Mouse (Mus musculus): ENCODE measurements around the gene Rnft2. TPM values are rescaled to one million over a fixed set of nuclear protein-coding genes. Genes with fewer than 3 reads are reported as not detected.
A peak's percentile ranks its signal among the peaks of the same experiment; 100 is the strongest.

The Rnft2 gene
- polyA plus RNA-seq (2012; rRNA removed): 53.8 and 63.7 TPM in 2 replicates

DNA sequence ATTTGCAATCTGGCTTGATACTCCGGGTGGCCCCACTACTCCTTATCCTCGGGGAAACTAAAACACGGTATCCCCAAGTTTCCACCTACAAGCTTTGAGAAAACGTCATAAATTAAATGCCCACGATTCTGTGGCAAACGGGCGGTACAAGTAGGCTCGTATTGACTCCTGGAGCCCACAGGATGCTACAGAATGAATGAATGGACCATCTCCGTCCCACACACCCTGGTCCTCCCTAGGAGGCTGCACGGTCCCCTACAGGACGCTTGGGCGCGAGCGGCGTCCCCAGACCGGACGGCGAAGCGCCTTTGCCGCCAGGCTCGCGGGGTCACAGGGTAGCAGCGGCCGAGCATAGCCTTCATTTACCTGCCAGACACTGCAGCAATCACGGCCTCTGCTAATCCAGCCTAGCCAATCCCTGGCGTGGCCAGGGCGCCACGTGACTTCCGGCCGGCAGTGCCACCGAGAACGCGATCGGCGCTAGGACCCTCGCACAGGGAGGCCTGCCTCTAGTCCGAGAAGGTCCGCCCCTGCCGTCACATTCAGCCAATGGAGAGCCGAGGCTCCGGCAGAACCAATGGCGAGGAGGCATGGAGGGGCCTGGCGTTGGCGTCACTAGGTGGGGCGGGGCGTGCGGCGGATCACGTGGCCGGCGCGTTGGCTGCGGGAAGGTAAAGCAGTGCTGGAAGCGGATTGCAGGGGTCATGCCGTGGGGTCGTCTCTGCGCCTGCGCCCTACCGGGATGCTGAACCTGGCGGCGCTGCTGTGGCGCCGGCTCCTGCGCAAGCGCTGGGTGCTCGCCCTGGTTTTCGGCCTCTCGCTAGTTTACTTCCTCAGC lies at the start of gene Rnft2, which contains the start of gene 2410131K14Rik:
Rnft2 (minus strand) TSS at position 511 of the 838 bp plus-strand sequence.
2410131K14Rik (plus strand) TSS at position 622 of the 838 bp plus-strand sequence.
- WGBS: under 1% methylated on average over 65 of the region's 68 CpGs
- DNase-seq: peak; percentile 100
- Histone ChIP-seq H3K4me1 (ENCODE audit: control insufficient read depth, insufficient read depth, low read length) (peaks cover 12% of the 10 kb centered on the region; the same call in 1 of the 2 replicates), H3K4me3 (replicated peaks; ENCODE audit: insufficient read depth, low read depth, low read length) (peak within 1 kb of the TSS; percentile 80), H3K27ac (ENCODE audit: insufficient read depth, low read length) (peak within 1 kb of the TSS; percentile 87), H3K27me3 (ENCODE audit: control insufficient read depth, insufficient read depth, low read length) (no peaks in the 10 kb centered on the region)
- TF ChIP-seq POLR2A (IDR thresholded peaks at IDR 0.05; ENCODE audit: borderline replicate concordance, insufficient read depth, low read length) (peak; percentile 83), CTCF (IDR thresholded peaks at IDR 0.05; ENCODE audit: borderline replicate concordance, insufficient read depth, low read depth, low read length) (no peak)

DNA sequence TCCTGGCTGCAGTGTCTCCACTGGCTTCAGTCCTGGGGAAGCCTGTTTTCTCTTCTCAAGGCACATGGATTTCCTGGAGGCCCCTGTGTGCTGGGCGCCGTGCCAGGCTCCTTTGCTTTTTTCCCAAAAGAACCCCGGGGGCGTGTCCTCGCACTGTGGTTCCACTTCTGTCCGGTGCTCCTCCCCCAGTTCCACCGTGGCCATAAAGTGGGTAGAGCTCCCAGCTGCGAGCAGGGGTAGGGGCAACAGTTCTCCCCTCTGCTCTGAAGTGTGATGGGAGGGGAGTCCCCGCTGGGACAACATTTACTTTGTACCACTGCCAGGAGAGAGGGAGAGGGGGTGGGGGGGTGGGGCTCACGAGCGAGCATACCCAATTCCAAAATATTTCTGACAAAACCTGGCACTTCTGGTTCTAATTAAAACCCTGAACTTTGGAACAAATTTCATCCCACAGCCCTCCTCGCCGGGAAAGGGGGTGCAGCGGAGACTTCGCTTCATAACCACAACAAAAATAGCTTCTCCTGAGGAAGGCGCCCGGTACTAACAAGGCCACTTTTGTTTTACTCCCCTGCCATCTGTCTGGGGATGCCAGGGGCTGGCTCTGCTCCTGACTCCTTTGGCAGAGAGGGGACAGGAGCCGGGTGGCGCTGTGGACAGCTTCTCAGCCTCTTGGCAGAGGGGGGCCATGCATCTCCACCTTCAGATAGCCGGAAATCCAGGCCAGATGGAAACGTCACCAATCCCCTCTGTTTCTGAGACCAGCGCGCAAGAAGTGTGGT lies 49.4 kb upstream of the Rnft2 start:
- Histone ChIP-seq H3K27me3 (ENCODE audit: control insufficient read depth, insufficient read depth, low read length) (no peaks in the 10 kb centered on the region), H3K4me3 (replicated peaks; ENCODE audit: insufficient read depth, low read depth, low read length) (peak overlapping the region; percentile 17), H3K27ac (ENCODE audit: insufficient read depth, low read length) (no peak overlapping the region), H3K4me1 (ENCODE audit: control insufficient read depth, insufficient read depth, low read length) (peaks cover 7% of the 10 kb centered on the region)
- no peak for TF ChIP-seq POLR2A (IDR thresholded peaks at IDR 0.05; ENCODE audit: borderline replicate concordance, insufficient read depth, low read length)
- TF ChIP-seq CTCF (IDR thresholded peaks at IDR 0.05; ENCODE audit: borderline replicate concordance, insufficient read depth, low read depth, low read length): no peak
- peak; percentile 73 to 83 for DNase-seq
- 3% methylated on average over 23 of the region's 23 CpGs for WGBS

- Histone ChIP-seq H3K27me3 (ENCODE audit: control insufficient read depth, insufficient read depth, low read length) (no peaks in the 10 kb centered on the region), H3K4me1 (ENCODE audit: control insufficient read depth, insufficient read depth, low read length) (peaks cover 7% of the 10 kb centered on the region), H3K27ac (ENCODE audit: insufficient read depth, low read length) (no peak overlapping the region), H3K4me3 (replicated peaks; ENCODE audit: insufficient read depth, low read depth, low read length) (no peak overlapping the region)
- WGBS: 56% methylated on average over 4 of the region's 4 CpGs
- TF ChIP-seq CTCF (IDR thresholded peaks at IDR 0.05; ENCODE audit: borderline replicate concordance, insufficient read depth, low read depth, low read length) (no peak), POLR2A (IDR thresholded peaks at IDR 0.05; ENCODE audit: borderline replicate concordance, insufficient read depth, low read length) (no peak)
- no peak for DNase-seq
These were observed 47.6 kb upstream of the Rnft2 start for GRCm38 (mm10) chr5:118292476-118292875.

DNA sequence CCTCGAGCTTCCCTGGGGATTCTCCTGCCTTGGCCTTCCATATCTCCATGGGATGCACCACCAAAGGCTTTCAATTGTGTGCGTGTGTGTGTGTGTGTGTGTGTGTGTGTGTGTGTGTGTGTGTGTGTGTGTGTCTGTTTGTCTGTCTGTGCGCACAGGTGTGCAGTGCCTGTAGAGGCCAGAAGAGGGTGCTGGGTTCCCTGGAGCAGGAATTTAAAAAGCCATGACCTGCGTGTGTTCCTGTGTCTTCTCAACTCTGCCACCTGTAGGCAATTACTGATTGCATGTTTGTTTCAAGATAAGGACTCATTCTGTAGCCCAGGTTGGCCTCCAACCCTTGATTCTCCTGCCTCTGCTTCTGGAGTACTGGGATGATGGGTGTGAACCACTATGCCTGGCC lies 46.5 kb upstream of the Rnft2 start:
- H3K27ac ChIP-seq (ENCODE audit: insufficient read depth, low read length): no peak overlapping the region
- TF ChIP-seq POLR2A (IDR thresholded peaks at IDR 0.05; ENCODE audit: borderline replicate concordance, insufficient read depth, low read length) (no peak), CTCF (IDR thresholded peaks at IDR 0.05; ENCODE audit: borderline replicate concordance, insufficient read depth, low read depth, low read length) (no peak)
- H3K4me3 ChIP-seq (replicated peaks; ENCODE audit: insufficient read depth, low read depth, low read length): no peak overlapping the region
- peaks cover 7% of the 10 kb centered on the region for H3K4me1 ChIP-seq (ENCODE audit: control insufficient read depth, insufficient read depth, low read length)
- no peaks in the 10 kb centered on the region for H3K27me3 ChIP-seq (ENCODE audit: control insufficient read depth, insufficient read depth, low read length)
- DNase-seq: no peak
- WGBS: 94% methylated on average over 4 of the region's 4 CpGs

DNA sequence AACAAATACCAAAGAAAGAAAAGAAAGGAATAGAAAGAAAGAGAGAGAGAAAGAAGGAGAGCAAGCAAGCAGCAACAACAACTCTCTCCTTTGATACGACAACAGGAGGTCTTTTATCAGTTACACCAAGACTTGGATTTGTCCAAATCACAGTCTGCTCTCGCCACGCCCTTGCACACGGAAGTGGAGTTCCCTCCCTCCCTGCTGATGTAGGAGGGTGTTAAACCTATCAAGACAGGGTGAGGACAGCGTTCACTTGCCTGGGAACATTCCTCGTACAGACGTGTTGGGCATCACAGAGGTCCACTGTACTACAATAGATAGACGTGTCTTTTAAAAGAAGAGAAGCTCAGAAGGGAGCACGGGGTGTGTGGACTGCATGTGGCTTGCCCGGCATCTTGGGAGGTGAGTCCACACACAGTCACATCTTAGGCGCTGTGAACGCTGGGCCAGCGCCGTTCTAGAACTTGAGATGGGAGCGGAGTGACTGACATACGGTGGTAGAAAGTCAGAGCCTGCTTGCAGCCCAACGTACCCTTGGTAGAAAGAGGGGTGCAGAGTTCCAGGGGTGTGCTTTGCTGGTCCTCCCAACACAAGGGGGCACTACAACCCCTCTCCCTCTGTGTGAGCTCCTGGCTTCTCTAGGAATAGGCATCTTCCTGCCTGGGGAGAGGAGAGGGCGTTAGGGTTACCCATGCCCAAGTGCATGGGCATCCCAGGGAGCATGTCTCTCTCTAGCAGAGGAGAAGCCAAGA lies 33.0 kb upstream of the Rnft2 start:
- TF ChIP-seq POLR2A (IDR thresholded peaks at IDR 0.05; ENCODE audit: borderline replicate concordance, insufficient read depth, low read length) (no peak), CTCF (IDR thresholded peaks at IDR 0.05; ENCODE audit: borderline replicate concordance, insufficient read depth, low read depth, low read length) (no peak)
- no peak for DNase-seq
- 87% methylated on average over 18 of the region's 18 CpGs for WGBS
- Histone ChIP-seq H3K4me1 (ENCODE audit: control insufficient read depth, insufficient read depth, low read length) (no peaks in the 10 kb centered on the region), H3K4me3 (replicated peaks; ENCODE audit: insufficient read depth, low read depth, low read length) (no peak overlapping the region), H3K27me3 (ENCODE audit: control insufficient read depth, insufficient read depth, low read length) (peaks cover 1% of the 10 kb centered on the region; the same call in 1 of the 2 replicates), H3K27ac (ENCODE audit: insufficient read depth, low read length) (no peak overlapping the region)

GRCm38 (mm10) chr5:118276711-118277110 lies 31.8 kb upstream of the Rnft2 start:
- Histone ChIP-seq H3K27ac (ENCODE audit: insufficient read depth, low read length) (no peak overlapping the region), H3K4me1 (ENCODE audit: control insufficient read depth, insufficient read depth, low read length) (no peaks in the 10 kb centered on the region), H3K27me3 (ENCODE audit: control insufficient read depth, insufficient read depth, low read length) (peaks cover 1% of the 10 kb centered on the region; the same call in 1 of the 2 replicates), H3K4me3 (replicated peaks; ENCODE audit: insufficient read depth, low read depth, low read length) (no peak overlapping the region)
- no peak for TF ChIP-seq CTCF (IDR thresholded peaks at IDR 0.05; ENCODE audit: borderline replicate concordance, insufficient read depth, low read depth, low read length)
- no peak for TF ChIP-seq POLR2A (IDR thresholded peaks at IDR 0.05; ENCODE audit: borderline replicate concordance, insufficient read depth, low read length)
- DNase-seq: no peak
- WGBS: 43% methylated on average over 8 of the region's 8 CpGs

DNA sequence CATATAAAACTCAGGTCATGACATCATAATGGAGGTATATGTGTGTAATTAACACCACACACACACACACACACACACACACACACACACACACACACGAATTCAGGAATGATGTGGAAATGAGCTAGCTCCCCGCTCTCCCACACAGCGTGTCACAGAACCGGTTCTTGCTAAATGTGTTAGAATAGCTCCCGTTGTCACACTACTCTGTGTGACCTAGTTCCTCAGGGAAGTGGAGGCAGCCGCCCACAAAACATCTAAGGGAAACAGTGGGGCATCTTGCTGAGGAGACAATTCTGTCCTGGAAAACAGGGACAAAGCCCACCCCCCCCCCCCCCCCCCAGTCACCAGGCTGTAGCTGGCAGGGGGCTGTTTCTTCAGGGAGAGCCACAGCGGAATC lies 31.4 kb upstream of the Rnft2 start:
- Histone ChIP-seq H3K27me3 (ENCODE audit: control insufficient read depth, insufficient read depth, low read length) (peaks cover 1% of the 10 kb centered on the region; the same call in 1 of the 2 replicates), H3K4me1 (ENCODE audit: control insufficient read depth, insufficient read depth, low read length) (no peaks in the 10 kb centered on the region), H3K27ac (ENCODE audit: insufficient read depth, low read length) (no peak overlapping the region), H3K4me3 (replicated peaks; ENCODE audit: insufficient read depth, low read depth, low read length) (no peak overlapping the region)
- TF ChIP-seq POLR2A (IDR thresholded peaks at IDR 0.05; ENCODE audit: borderline replicate concordance, insufficient read depth, low read length) (no peak), CTCF (IDR thresholded peaks at IDR 0.05; ENCODE audit: borderline replicate concordance, insufficient read depth, low read depth, low read length) (no peak)
- WGBS: 47% methylated on average over 7 of the region's 7 CpGs
- DNase-seq: no peak

All from cerebellum, adult 2 months (tissue).